Mouse (Mus musculus): ENCODE measurements around the gene Gtpbp1.
"Not testable (repeated sequence)": the region's sequence is repeated elsewhere in the genome, so short reads cannot be mapped to it uniquely, and the experiment has no call there.

Gene Gtpbp1

DNA sequence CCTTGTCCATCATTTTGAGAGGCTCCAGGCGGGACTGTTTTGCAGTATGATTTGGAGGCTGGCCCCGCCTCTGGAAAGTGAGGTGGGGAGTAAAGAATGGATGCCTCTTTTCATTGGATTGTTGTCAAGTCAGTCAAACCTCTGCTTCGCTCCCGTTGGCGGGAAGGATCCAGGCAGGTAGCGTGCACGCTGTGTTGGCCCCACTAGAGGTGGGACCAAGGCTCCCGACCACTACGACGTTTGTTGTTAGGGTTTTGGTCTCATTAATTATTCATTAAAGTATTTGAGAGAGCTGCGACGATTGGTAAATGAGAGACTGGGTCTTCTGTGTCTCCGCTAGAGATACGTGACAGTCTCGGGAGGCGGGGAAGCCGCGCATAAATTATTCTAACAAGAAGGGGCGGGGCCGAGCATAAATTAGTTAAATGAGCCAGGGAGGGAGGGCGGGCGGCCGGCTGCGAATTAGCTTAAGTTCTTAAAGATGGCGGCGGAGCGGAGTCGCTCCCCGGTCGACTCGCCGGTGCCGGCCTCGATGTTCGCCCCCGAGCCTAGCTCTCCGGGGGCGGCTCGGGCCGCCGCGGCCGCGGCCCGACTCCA is at the start of gene Gtpbp1:
Gene Gtpbp1, plus strand, starts transcription at position 420 of the 597 bp plus-strand sequence.
- in situ Hi-C loops (cut with MboI; ENCODE audit: low sequenced_read_pairs): no loop called here

DNA sequence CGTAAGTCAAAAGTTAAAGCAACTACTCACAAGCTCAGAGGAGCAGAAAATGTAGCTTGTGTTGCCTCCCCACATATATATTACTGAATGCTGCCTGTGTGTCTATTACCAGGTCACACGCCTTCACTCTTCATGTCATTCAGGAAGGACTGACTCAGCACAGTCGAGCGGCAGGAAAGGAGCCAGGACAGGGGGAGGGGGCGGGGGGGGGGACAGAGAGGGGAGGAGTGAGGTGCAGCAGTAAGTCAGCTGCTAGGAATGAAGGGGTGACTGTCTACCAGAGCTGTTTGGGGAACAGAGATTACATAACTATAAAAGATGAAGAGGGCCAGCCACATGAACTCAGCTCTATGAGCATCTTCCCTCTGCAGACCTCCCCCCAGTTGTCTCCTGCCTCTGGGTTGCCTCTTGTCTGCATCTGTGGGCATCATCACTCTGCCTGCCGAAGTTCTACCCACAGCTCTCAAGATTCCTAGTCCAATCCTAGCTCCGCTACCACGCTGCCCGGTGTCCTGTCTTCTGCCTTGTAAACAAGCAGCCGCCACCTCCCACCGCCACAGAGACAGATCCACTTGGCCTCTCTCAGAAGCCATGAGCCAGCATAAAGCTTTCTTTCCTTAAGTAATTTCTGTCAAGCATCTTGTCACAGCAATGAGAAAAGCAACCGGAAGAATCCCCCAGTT is 49.4 kb upstream of the Gtpbp1 start:
- in situ Hi-C loops (cut with MboI; ENCODE audit: low sequenced_read_pairs): no loop called here

DNA sequence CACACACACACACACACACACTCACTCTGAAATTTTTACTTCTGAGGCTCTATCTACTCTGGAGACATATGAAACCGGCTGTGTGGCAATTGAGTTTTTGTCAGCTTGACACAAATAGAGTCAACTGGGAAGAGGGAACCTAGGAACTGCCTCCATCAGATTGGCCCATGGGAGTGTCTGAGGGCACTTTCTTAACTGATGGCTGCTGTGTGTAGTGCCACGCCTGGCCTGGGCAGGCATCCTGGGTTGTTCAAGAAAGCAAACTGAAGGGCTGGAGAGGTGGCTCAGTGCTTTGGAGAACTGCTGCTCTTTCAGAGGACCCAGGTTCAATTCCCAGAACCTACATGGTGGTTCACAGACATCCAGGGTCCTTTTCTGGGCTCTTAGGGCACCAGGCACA is 45.2 kb upstream of the Gtpbp1 start:
- in situ Hi-C loops (cut with MboI; ENCODE audit: low sequenced_read_pairs): no loop called here

GRCm38 (mm10) chr15:79648130-79648529 is 42.5 kb upstream of the Gtpbp1 start:
- in situ Hi-C loops (cut with MboI; ENCODE audit: low sequenced_read_pairs): no loop called here

- in situ Hi-C loops (cut with MboI; ENCODE audit: low sequenced_read_pairs): no loop called here
Observed at GRCm38 (mm10) chr15:79650569-79650968, 40.1 kb upstream of the Gtpbp1 start.

DNA sequence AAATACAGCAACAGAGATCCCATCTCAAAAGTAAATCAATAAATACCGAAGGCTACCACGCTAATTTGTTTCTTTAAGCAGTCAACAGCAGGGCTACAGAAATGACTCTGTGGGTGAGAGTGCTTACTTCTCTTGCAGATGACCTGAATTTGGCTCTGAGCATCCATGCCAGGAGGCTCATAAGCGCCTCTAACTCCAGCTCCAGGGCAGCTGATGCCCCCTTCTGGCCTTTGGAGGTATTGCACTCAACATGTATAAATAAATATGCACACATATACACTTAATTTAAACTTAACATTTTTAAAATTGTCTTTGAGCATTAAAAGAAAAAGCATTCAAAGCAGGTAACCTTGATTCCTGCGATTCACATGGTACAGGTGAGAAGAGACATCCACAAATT is 39.2 kb upstream of the Gtpbp1 start:
- in situ Hi-C loops (cut with MboI; ENCODE audit: low sequenced_read_pairs): no loop called here

DNA sequence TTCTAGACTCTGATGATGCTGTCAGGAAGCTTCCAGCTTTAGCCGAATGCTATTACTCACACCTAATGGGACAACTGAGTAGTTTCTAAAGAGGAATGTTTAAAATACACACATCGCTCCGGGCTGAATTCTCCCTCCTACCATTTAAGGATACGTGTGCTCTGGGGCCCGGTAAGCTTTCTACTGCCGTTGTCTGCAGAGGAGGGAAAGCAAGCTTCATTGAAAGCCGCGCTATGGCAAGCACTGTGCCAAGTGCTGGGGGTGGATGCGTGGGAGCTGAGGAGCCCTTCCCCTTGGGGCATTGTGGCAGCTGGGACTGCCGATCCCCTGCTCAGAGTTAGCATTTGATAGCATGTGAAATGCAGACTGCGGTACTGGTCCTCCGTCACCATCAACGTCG is 34.2 kb upstream of the Gtpbp1 start:
- in situ Hi-C loops (cut with MboI; ENCODE audit: low sequenced_read_pairs): no loop called here

DNA sequence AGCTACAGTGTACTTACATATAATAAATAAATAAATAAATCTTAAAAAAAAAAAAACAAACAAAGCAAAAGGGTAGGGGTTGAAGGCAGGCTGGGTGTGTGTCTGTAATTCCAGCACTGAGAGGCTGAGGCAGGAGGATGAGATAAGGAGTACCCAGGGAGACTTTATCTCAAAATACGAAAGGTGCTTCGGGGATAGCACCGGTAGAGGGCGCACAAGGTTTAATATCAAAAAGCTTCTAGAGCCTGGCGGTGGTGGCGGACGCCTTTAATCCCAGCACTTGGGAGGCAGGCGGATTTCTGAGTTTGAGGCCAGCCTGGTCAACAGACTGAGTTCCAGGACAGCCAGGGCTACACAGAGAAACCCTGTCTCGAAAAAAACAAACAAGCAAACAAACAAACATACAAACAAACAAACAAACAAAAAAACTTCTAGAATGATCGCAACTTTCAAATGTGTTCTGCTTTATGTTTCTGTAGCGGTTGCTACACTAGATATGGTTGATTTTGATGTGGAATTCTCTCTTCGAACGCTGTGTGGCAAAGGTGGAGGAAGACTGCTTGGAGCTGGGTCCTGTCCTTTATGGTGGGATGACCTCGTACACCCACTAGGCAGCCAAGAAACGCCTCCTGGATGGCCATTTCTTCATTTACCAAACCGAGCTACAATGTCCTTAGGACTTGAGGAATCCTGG is 32.7 kb upstream of the Gtpbp1 start:
- in situ Hi-C loops (cut with MboI; ENCODE audit: low sequenced_read_pairs): no loop called here

DNA sequence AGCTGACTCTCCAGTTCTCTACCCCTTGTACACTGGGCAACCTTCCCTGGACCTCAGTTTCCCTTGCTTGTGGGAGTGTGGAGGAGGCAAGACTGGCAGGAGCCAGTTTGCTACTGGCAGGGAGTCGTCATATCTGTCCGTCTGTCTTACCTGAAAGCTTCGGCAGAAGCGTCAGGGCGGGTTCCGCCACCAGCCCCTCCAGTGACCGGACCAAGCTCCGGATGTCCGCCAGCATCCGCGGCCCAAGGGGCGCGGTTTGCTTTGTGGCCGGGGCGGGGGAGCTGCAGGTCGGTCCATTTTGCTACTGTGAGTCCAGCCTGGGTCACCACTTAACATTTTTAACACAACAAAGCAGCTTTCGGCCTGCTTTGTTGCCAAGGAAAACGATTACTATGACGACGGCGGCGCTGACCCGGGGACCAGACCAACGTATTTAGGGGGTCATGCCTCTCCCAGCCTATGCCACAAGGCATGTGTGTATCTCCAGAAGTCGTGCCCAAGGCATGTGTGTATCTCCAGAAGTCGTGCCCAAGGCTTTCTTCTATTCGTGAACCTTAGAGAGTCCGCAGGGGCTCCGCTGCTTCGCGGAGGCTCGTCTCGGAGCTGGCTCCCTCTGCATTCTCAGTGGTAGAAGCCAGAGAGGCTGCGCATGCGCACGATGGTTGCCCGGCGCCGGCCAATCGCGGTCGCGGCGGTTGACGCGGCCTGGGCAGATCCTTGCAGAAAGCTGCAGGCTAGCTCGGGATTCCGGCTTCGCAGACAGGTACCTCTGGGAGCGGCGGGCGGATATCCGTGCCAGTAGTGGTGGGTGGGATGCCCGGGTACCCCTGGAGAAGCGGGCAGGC is 31.9 kb upstream of the Gtpbp1 start, which contains the start of the genes Fam227a and Cby1:
Gene Fam227a, minus strand, starts transcription at position 426 of the 845 bp plus-strand sequence.
Gene Cby1, plus strand, starts transcription at position 669 of the 845 bp plus-strand sequence.
- in situ Hi-C loops (cut with MboI; ENCODE audit: low sequenced_read_pairs): no loop called here

DNA sequence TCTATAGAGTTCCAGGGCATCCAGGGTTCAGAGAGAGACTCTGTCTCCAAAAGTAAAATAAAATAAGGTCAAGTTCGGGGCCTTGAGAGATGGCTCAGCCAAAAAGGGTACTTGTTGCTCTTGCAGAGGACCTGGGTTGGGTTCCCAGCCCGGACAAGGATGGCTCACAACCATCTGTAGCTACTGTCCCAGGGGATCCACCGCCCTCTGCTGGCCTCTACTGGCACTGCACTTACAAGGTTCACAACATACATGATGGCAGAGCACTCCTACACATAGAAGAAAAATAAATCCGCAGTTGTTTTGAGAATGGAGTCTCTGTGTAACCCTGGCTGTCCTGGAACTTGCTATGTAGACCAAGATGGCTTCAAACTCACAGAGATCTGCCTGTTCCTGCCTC is 28.8 kb upstream of the Gtpbp1 start:
- in situ Hi-C loops (cut with MboI; ENCODE audit: low sequenced_read_pairs): no loop called here

DNA sequence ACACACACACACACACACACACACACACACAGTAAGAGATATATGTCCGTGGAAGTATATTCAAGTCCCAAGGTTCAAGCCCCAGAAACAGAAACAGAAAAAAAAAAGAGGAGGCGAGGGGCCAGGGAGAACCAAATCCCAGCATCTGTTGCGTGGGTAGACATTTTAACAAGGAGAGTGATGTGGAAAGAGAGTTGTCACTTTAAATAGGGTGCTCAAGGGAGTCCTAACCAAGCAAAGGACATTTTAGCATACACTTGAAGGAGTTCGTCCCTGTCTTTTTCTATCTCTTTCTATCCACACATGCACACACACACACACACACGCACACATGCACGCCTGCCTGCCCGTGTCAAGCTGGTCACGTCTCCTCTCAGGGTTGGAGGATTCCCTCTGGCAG is 26.0 kb upstream of the Gtpbp1 start:
- in situ Hi-C loops (cut with MboI; ENCODE audit: low sequenced_read_pairs): no loop called here

DNA sequence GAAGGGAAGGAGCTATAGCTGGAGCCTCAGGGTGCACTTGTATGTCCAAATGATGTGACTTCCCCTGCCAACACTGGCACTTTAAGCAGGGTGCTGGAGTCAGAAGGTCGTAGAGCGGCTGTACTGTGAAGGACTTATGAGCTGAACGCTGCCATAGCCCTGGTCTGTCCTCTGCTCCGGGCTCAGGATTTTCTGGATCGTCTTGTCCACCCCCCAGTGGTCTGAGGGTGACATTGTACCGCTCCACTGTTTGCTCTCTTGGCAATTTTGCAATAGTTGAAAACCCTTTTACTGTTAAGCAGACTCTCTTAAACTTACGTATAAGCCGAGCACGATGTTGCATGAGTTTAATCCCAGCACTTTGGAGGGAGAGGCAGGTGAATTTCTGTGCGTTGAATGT is 21.4 kb upstream of the Gtpbp1 start:
- in situ Hi-C loops (cut with MboI; ENCODE audit: low sequenced_read_pairs): no loop called here

GRCm38 (mm10) chr15:79670249-79670971 is 20.2 kb upstream of the Gtpbp1 start, which contains the start of gene Tomm22:
Gene Tomm22 (plus strand): TSS chr15:79670861.
- in situ Hi-C loops (cut with MboI; ENCODE audit: low sequenced_read_pairs): no loop called here

DNA sequence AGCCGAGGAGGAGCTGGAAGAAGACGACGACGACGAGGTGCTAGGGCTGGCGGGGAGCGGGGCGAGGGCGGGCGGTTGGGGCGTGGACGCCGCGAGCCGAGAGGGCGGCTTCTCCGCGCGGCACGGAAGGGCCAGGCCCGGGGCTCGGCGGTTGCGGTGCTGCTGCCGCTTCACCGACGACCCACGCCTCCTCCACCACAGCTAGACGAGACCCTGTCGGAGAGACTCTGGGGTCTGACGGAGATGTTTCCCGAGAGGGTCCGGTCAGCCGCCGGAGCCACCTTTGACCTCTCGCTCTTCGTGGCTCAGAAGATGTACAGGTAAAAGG is 19.7 kb upstream of the Gtpbp1 start:
- in situ Hi-C loops (cut with MboI; ENCODE audit: low sequenced_read_pairs): no loop called here

GRCm38 (mm10) chr15:79671828-79672348 is 18.8 kb upstream of the Gtpbp1 start:
- in situ Hi-C loops (cut with MboI; ENCODE audit: low sequenced_read_pairs): not testable (repeated sequence)

- in situ Hi-C loops (cut with MboI; ENCODE audit: low sequenced_read_pairs): no loop called here
Observed at GRCm38 (mm10) chr15:79677936-79678335, 12.7 kb upstream of the Gtpbp1 start.

GRCm38 (mm10) chr15:79681973-79682372 is 8.7 kb upstream of the Gtpbp1 start:
- in situ Hi-C loops (cut with MboI; ENCODE audit: low sequenced_read_pairs): no loop called here

DNA sequence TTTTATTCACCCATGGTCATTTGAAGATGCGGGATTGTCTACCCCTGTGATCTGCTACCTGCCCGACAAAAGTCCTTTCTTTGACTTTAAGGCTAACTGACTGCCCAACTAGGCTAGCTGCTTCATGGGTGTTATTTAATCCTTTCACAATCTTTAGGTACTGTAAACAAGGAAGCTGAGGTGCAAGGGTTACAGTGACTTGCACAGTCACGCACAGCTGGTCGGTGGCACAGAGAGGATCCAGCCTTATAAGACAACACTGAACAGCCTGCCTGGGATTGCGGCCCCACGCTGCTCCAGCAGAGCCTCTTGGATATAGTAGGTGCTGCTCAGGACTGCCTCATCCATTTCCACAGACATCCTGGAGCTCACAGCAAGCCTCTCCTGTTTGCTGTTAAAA is 7.5 kb upstream of the Gtpbp1 start:
- in situ Hi-C loops (cut with MboI; ENCODE audit: low sequenced_read_pairs): no loop called here

GRCm38 (mm10) chr15:79683707-79684465 is 6.8 kb upstream of the Gtpbp1 start:
- in situ Hi-C loops (cut with MboI; ENCODE audit: low sequenced_read_pairs): no loop called here

DNA sequence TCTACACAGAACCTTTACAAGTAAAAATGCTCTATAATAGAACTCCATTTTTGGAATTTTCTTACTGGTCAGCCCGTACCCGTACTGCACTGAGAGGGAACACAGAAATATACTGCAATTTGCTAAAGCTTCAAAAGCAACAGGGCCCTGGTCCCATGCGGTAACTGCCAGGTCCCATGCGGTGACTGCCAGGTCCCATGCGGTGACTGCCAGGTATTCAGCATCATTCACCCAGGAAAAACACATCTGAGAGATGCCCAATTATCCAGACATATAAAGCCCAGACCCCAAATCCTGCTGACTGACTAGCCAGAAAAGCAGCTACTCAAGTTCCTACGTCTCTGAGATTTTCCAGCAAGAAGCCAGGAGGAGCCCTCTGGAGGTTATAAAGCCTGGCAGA is 6.0 kb upstream of the Gtpbp1 start:
- in situ Hi-C loops (cut with MboI; ENCODE audit: low sequenced_read_pairs): no loop called here
